Mouse (Mus musculus) stomach, postnatal 0 days (tissue): ENCODE measurements at regions not wholly inside any gene's neighbourhood (a gene's known extent, or its start where the extent isn't known, plus 50 kb on each side); places are given as distances from the start of the nearest gene placed in this dataset.
A peak's percentile ranks its signal among the peaks of the same experiment; 100 is the strongest.

Experiments used
- ATAC-seq: fragments of 200-750 bp; cut with Nextera tagmentation; 2 replicates; pipeline ENCODE4 v1.8.0; 2017; ENCODE audit not compliant: low FRiP score, low TSS enrichment
- DNase-seq: peaks from one replicate; pipeline ENCODE4 v3.0.0-alpha.2; 2016; ENCODE audit warnings: low spot score
- H3K27ac ChIP-seq: fragments of 300-500 bp; sonication (generic); replicated peaks from 2 replicates; pipeline ENCODE4 v1.5.1; 2014; ENCODE audit warnings: mild to moderate bottlenecking, control low read depth
- H3K27me3 ChIP-seq: fragments of 300-500 bp; sonication (generic); 2 replicates; pipeline ENCODE4 v1.6.1; 2014; ENCODE audit warnings: low read length; ENCODE audit not compliant: control insufficient read depth, insufficient read depth
- H3K36me3 ChIP-seq: fragments of 300-500 bp; sonication (generic); 2 replicates; pipeline ENCODE4 v1.6.1; 2014; ENCODE audit warnings: low read length, mixed read lengths; ENCODE audit not compliant: control insufficient read depth, insufficient read depth
- H3K4me1 ChIP-seq: fragments of 300-500 bp; sonication (generic); replicated peaks from 2 replicates; pipeline ENCODE4 v1.6.1; 2014; ENCODE audit warnings: antibody characterized with exemption; ENCODE audit not compliant: control insufficient read depth, insufficient read depth
- H3K4me2 ChIP-seq: fragments of 300-500 bp; sonication (generic); replicated peaks from 2 replicates; pipeline ENCODE4 v1.6.1; 2014; ENCODE audit warnings: low read depth, mild to moderate bottlenecking, control low read depth, moderate library complexity
- H3K4me3 ChIP-seq: fragments of 300-500 bp; sonication (generic); 2 replicates; pipeline ENCODE4 v1.5.1; 2014; ENCODE audit warnings: low read depth, low read length, control low read depth
- H3K9ac ChIP-seq: fragments of 300-500 bp; sonication (generic); 2 replicates; pipeline ENCODE4 v1.6.1; 2014; ENCODE audit warnings: mild to moderate bottlenecking, low read length, control low read depth, mixed read lengths
- H3K9me3 ChIP-seq: fragments of 300-500 bp; sonication (generic); 2 replicates; pipeline ENCODE4 v1.6.1; 2016; ENCODE audit warnings: low read length; ENCODE audit not compliant: control insufficient read depth
- CTCF ChIP-seq: IDR thresholded peaks from 2 replicates; pipeline ENCODE4 v1.5.1; 2016; ENCODE audit warnings: antibody characterized with exemption, low read depth, mild to moderate bottlenecking, moderate library complexity
- EP300 ChIP-seq: optimal IDR thresholded peaks from 2 replicates; pipeline ENCODE3; 2016; ENCODE audit warnings: antibody characterized with exemption
- WGBS: fragments of 180-500 bp; shearing (Covaris S2); extraction: QIAGEN DNeasy Blood & Tissue Kit; methylation state at CpG from one replicate; pipeline ENCODE4 v1.1.7; 2014; 5-methylcytosine and 5-hydroxymethylcytosine counted together

GRCm38 (mm10) chr2:117006846-117007245 lies 114.3 kb upstream of the Spred1 start:
- TF ChIP-seq CTCF (no peak), EP300 (no peak)
- Histone ChIP-seq H3K9ac (no peak overlapping the region), H3K4me3 (no peak overlapping the region), H3K27ac (no peak overlapping the region), H3K4me1 (no peaks in the 10 kb centered on the region), H3K9me3 (no peaks in the 10 kb centered on the region), H3K27me3 (no peaks in the 10 kb centered on the region), H3K36me3 (no peaks in the 10 kb centered on the region), H3K4me2 (no peak overlapping the region)
- no peak for DNase-seq
- no peak for ATAC-seq
- 88% methylated on average over 2 of the region's 2 CpGs for WGBS

GRCm38 (mm10) chr2:117008922-117009321 lies 112.3 kb upstream of the Spred1 start:
- no peaks in the 10 kb centered on the region for H3K27me3 ChIP-seq
- TF ChIP-seq CTCF (no peak), EP300 (no peak)
- H3K4me2 ChIP-seq, result no peak overlapping the region
- ATAC-seq (no peak), DNase-seq (no peak)
- H3K27ac ChIP-seq, result no peak overlapping the region
- H3K9me3 ChIP-seq, result no peaks in the 10 kb centered on the region
- no peak overlapping the region for H3K9ac ChIP-seq
- H3K36me3 ChIP-seq, result no peaks in the 10 kb centered on the region
- no peak overlapping the region for H3K4me3 ChIP-seq
- no peaks in the 10 kb centered on the region for H3K4me1 ChIP-seq

GRCm38 (mm10) chr2:117010001-117010400 lies 111.2 kb upstream of the Spred1 start:
- H3K36me3 ChIP-seq, result no peaks in the 10 kb centered on the region
- DNase-seq, result no peak
- H3K27me3 ChIP-seq, result no peaks in the 10 kb centered on the region
- no peak for ATAC-seq
- H3K4me2 ChIP-seq, result no peak overlapping the region
- H3K4me3 ChIP-seq, result no peak overlapping the region
- no peak overlapping the region for H3K9ac ChIP-seq
- H3K27ac ChIP-seq, result no peak overlapping the region
- no peaks in the 10 kb centered on the region for H3K4me1 ChIP-seq
- TF ChIP-seq CTCF (no peak), EP300 (no peak)
- no peaks in the 10 kb centered on the region for H3K9me3 ChIP-seq
- 90% methylated on average over 6 of the region's 6 CpGs for whole genome bisulfite sequencing

GRCm38 (mm10) chr2:117010942-117011341 lies 110.2 kb upstream of the Spred1 start:
- Histone ChIP-seq H3K4me2 (no peak overlapping the region), H3K4me1 (no peaks in the 10 kb centered on the region), H3K27me3 (no peaks in the 10 kb centered on the region), H3K36me3 (no peaks in the 10 kb centered on the region), H3K9me3 (no peaks in the 10 kb centered on the region), H3K9ac (no peak overlapping the region), H3K4me3 (no peak overlapping the region), H3K27ac (no peak overlapping the region)
- no peak for DNase-seq
- no peak for ATAC-seq
- no peak for TF ChIP-seq CTCF

- H3K4me2 ChIP-seq, result no peak overlapping the region
- DNase-seq (peak; percentile 23), ATAC-seq (peak; percentile 83; the same call in 1 of the 2 replicates)
- no peak overlapping the region for H3K9ac ChIP-seq
- peak overlapping the region; percentile 83 for H3K27ac ChIP-seq
- H3K4me1 ChIP-seq, result no peaks in the 10 kb centered on the region
- TF ChIP-seq CTCF (no peak), EP300 (no peak)
- no peaks in the 10 kb centered on the region for H3K27me3 ChIP-seq
- H3K4me3 ChIP-seq, result no peak overlapping the region
- no peaks in the 10 kb centered on the region for H3K36me3 ChIP-seq
- no peaks in the 10 kb centered on the region for H3K9me3 ChIP-seq
- WGBS, result 35% methylated on average over 12 of the region's 12 CpGs
These were observed 103.1 kb upstream of the Spred1 start for GRCm38 (mm10) chr2:117017921-117018651.

- Histone ChIP-seq H3K36me3 (no peaks in the 10 kb centered on the region), H3K4me3 (no peak overlapping the region), H3K9ac (no peak overlapping the region), H3K27ac (peak overlapping the region; percentile 83), H3K4me1 (no peaks in the 10 kb centered on the region), H3K4me2 (no peak overlapping the region; the same call in 1 of the 2 replicates), H3K27me3 (no peaks in the 10 kb centered on the region), H3K9me3 (no peaks in the 10 kb centered on the region)
- peak; percentile 66; the same call in 1 of the 2 replicates for ATAC-seq
- TF ChIP-seq CTCF (no peak), EP300 (no peak)
- DNase-seq, result peak; percentile 52
- WGBS, result 35% methylated on average over 6 of the region's 6 CpGs
These were observed 102.1 kb upstream of the Spred1 start for GRCm38 (mm10) chr2:117018917-117019538.
